Mouse (Mus musculus): ENCODE measurements at regions not wholly inside any gene's neighbourhood (a gene's known extent, or its start where the extent isn't known, plus 50 kb on each side); places are given as distances from the start of the nearest gene placed in this dataset.

DNA sequence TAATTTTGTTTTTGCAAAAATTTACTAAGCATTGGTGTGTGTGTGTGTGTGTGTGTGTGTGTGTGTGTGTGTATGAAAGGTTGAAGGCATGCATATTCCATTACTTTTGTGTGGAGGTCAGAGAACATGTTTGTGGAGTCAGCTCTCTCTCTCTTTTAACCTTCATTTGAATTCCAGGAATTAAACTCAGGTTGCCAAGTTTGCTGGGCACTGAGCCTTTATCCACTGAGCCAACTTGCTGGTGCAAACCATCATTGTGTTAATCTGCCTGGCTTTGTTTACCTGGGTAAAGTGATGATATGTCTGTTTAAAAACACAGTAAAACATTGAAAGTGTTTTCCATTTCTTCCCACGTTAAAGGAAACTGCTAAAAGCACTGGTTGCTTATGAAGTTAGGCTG lies 154.7 kb upstream of the Kcnq5 start:
- H3K27me3 ChIP-seq (ENCODE audit: control insufficient read depth, insufficient read depth, low read length), result no peaks in the 10 kb centered on the region
- ATAC-seq (ENCODE audit: insufficient read depth, low FRiP score), result no peak
- no peaks in the 10 kb centered on the region for H3K9me3 ChIP-seq (replicated peaks; ENCODE audit: control insufficient read depth, low read length)
- H3K4me1 ChIP-seq (ENCODE audit: control insufficient read depth, insufficient read depth, low read length), result no peaks in the 10 kb centered on the region
- 39% methylated on average over 1 of the region's 1 CpGs for WGBS
- H3K4me2 ChIP-seq (ENCODE audit: low read depth, low read length), result no peak overlapping the region
- no peaks in the 10 kb centered on the region for H3K36me3 ChIP-seq (ENCODE audit: control insufficient read depth, insufficient read depth, low read length)
- no peak overlapping the region for H3K27ac ChIP-seq (ENCODE audit: low read length)
- no peak overlapping the region for H3K9ac ChIP-seq (ENCODE audit: low read length)
- no peak overlapping the region for H3K4me3 ChIP-seq (replicated peaks; ENCODE audit: low read length)

DNA sequence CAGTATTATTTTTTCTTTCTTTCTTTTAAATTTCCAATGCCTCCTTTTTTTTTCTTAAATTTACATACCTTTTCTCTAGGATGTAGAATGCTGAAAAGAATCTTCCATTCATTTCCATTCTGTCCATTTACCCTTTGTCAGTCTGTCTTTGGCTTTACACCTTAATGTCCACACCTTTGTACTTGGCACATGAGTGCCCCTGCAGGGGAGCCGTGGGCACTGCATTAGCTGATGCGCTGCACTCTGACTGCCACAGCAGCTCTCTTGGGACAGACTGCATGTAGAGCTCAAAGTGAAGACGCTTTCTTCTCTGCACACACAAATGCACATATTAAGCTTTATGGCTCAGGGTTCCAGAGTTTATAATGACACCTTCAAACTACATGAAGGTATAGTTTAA lies 143.8 kb upstream of the Kcnq5 start:
- Histone ChIP-seq H3K4me2 (ENCODE audit: low read depth, low read length) (no peak overlapping the region), H3K9ac (ENCODE audit: low read length) (no peak overlapping the region), H3K36me3 (ENCODE audit: control insufficient read depth, insufficient read depth, low read length) (no peaks in the 10 kb centered on the region), H3K27ac (ENCODE audit: low read length) (no peak overlapping the region), H3K9me3 (replicated peaks; ENCODE audit: control insufficient read depth, low read length) (no peaks in the 10 kb centered on the region), H3K4me3 (replicated peaks; ENCODE audit: low read length) (no peak overlapping the region), H3K4me1 (ENCODE audit: control insufficient read depth, insufficient read depth, low read length) (no peaks in the 10 kb centered on the region), H3K27me3 (ENCODE audit: control insufficient read depth, insufficient read depth, low read length) (no peaks in the 10 kb centered on the region)
- 56% methylated on average over 3 of the region's 3 CpGs for WGBS
- ATAC-seq (ENCODE audit: insufficient read depth, low FRiP score), result no peak

DNA sequence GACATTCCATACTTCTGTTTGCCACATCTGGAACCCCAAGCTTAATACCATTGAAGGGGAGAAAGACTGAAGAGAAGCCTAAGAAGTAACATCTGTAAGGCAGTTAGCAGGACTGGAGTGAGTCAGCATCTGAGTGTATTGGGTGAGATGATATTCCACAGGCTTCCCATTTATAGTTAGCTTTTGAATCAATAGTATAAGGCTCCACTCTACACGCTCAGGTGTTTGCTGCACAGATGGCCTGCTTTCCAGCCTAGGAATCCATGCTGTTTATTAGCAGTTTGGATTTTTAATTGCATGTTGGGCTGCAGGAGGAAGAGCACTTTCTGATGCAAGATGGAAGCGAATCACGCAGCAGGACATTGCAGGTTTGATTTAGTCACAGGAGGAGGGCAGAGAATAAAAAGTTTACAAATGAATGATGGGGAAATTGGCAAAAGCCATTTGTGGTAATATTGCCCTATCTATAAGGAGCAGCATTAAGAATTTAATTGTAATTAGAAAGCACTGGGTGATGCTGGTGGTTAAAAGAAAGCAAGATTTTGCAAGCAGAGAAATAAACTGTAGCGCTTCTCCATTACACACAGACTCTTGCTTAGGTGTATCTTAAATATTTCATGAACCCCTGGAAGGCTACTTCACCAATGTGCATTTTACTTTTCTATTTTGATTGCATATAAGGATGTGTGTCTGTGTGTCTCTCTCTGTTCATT lies 109.8 kb upstream of the Kcnq5 start:
- 85% methylated on average over 4 of the region's 4 CpGs for WGBS
- H3K36me3 ChIP-seq (ENCODE audit: control insufficient read depth, insufficient read depth, low read length), result no peaks in the 10 kb centered on the region
- no peak for ATAC-seq (ENCODE audit: insufficient read depth, low FRiP score)
- no peaks in the 10 kb centered on the region for H3K4me1 ChIP-seq (ENCODE audit: control insufficient read depth, insufficient read depth, low read length)
- no peak overlapping the region for H3K9ac ChIP-seq (ENCODE audit: low read length)
- no peak overlapping the region for H3K4me3 ChIP-seq (replicated peaks; ENCODE audit: low read length)
- no peaks in the 10 kb centered on the region for H3K9me3 ChIP-seq (replicated peaks; ENCODE audit: control insufficient read depth, low read length)
- H3K4me2 ChIP-seq (ENCODE audit: low read depth, low read length), result no peak overlapping the region
- no peak overlapping the region for H3K27ac ChIP-seq (ENCODE audit: low read length)
- no peaks in the 10 kb centered on the region for H3K27me3 ChIP-seq (ENCODE audit: control insufficient read depth, insufficient read depth, low read length)

DNA sequence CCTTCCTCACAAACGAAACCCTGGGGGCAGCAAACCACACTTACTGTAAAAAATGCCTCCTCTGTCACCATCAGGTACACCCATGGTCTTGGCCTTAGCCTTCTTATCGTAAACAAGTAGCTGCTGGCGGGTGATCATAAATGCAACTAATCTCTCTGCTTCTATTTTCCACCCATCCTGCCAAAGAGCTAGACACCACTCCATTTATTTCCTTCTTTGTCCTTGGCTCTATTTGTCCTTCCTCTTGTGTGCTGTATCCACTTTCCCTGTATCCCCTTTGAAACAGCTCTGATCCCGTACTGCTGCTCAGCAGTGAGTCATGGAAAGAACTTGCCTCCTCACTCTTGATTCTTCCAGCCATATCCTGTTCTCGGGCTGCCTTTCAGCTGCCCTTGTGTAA lies 108.3 kb upstream of the Kcnq5 start:
- no peaks in the 10 kb centered on the region for H3K27me3 ChIP-seq (ENCODE audit: control insufficient read depth, insufficient read depth, low read length)
- no peak overlapping the region for H3K4me2 ChIP-seq (ENCODE audit: low read depth, low read length)
- H3K9ac ChIP-seq (ENCODE audit: low read length), result no peak overlapping the region
- no peaks in the 10 kb centered on the region for H3K4me1 ChIP-seq (ENCODE audit: control insufficient read depth, insufficient read depth, low read length)
- no peak overlapping the region for H3K4me3 ChIP-seq (replicated peaks; ENCODE audit: low read length)
- H3K27ac ChIP-seq (ENCODE audit: low read length), result no peak overlapping the region
- WGBS, result 68% methylated on average over 5 of the region's 5 CpGs
- H3K36me3 ChIP-seq (ENCODE audit: control insufficient read depth, insufficient read depth, low read length), result no peaks in the 10 kb centered on the region
- no peak for ATAC-seq (ENCODE audit: insufficient read depth, low FRiP score)
- no peaks in the 10 kb centered on the region for H3K9me3 ChIP-seq (replicated peaks; ENCODE audit: control insufficient read depth, low read length)
